Comparison of ENCODE assay signal across 8 mouse cellular contexts in genomic region chr12:13269570-13270390, GRCm38 (mm10). TPM values are rescaled to one million over a fixed set of nuclear protein-coding genes. Genes with fewer than 3 reads are reported as not detected.
DNase-seq lines count a peak whose midpoint lies in the region; ATAC-seq and TF ChIP-seq lines count a peak whose summit lies in the region.

No protein-coding gene starts in this region.

- H3K4me1 ChIP-seq in ES-E14 (ENCODE audit: control insufficient read depth in 2 of 2, insufficient read depth in 2 of 2, low read length in 2 of 2, poor library complexity in 1 of 2), result no peaks in the 10 kb centered on the region
- peaks cover 6% of the 10 kb centered on the region; the same call in 1 of the 2 replicates for H3K4me1 ChIP-seq in forebrain, embryonic 14.5 days (ENCODE audit: control insufficient read depth, insufficient read depth, low read length)
- peaks cover 20% of the 10 kb centered on the region for H3K4me1 ChIP-seq in liver, embryonic 12.5 days

- no peaks in the 10 kb centered on the region for H3K27me3 ChIP-seq in forebrain, embryonic 14.5 days (replicated peaks; ENCODE audit: control insufficient read depth, insufficient read depth, low read length)
- no peaks in the 10 kb centered on the region for H3K27me3 ChIP-seq in liver, embryonic 12.5 days (replicated peaks)

- no peak for DNase-seq in gastrocnemius, adult 2 months
- no peak for DNase-seq in gastrocnemius, adult 8-10 months (ENCODE audit: low spot score in 2 of 2)
- DNase-seq in ES-E14 (ENCODE audit: low read depth, low spot score), result no peak
- DNase-seq in forebrain, embryonic 14.5 days (ENCODE audit: low spot score), result peak; percentile 32
- DNase-seq in urinary bladder, adult 18-20 months (ENCODE audit: low spot score in 2 of 2), result no peak
- no peak for DNase-seq in adrenal gland, postnatal 36 days
- DNase-seq in gastrocnemius, postnatal 4 days (ENCODE audit: low spot score in 2 of 2), result no peak

- WGBS in forebrain, embryonic 14.5 days, result 49% methylated on average over 16 of the region's 16 CpGs
- WGBS in liver, embryonic 12.5 days (ENCODE audit: insufficient replicate concordance), result 38% methylated on average over 16 of the region's 16 CpGs

- H3K27ac ChIP-seq in gastrocnemius, adult 2 months, result peak overlapping the region; percentile 84
- no peak overlapping the region for H3K27ac ChIP-seq in ES-E14 (ENCODE audit: insufficient read depth, low read depth, low read length, poor library complexity, severe bottlenecking)
- H3K27ac ChIP-seq in forebrain, embryonic 14.5 days (ENCODE audit: low read depth, low read length), result no peak overlapping the region
- H3K27ac ChIP-seq in liver, embryonic 12.5 days, result peak overlapping the region; percentile 70; the same call in 1 of the 2 replicates

- intact Hi-C loops in gastrocnemius, adult 2 months (cut with DNase I), result no loop called here

- peak overlapping the region; percentile 73 for H3K4me2 ChIP-seq in forebrain, embryonic 14.5 days (ENCODE audit: low read length)
- H3K4me2 ChIP-seq in liver, embryonic 12.5 days, result peak overlapping the region; percentile 83

- ATAC-seq in forebrain, embryonic 14.5 days, result 0 out of 2 replicates have a peak, but pooled peaks have one; percentile 45
- ATAC-seq in liver, embryonic 12.5 days, result peak; percentile 55

- TF ChIP-seq CTCF in gastrocnemius, adult 2 months (IDR thresholded peaks at IDR 0.05), result no peak

- in situ Hi-C loops in ES-E14 (cut with MboI; ENCODE audit: low sequenced_read_pairs in 2 of 2, unreplicated experiment in 2 of 2), result no loop called here

- peak overlapping the region; percentile 89 for H3K9ac ChIP-seq in ES-E14 (ENCODE audit: insufficient read depth, low read depth, low read length, poor library complexity, severe bottlenecking)
- peak overlapping the region; percentile 67 for H3K9ac ChIP-seq in forebrain, embryonic 14.5 days (ENCODE audit: low read length)
- H3K9ac ChIP-seq in liver, embryonic 12.5 days, result peak overlapping the region; percentile 83

- H3K4me3 ChIP-seq in gastrocnemius, adult 2 months, result peak overlapping the region; percentile 99
- peak overlapping the region; percentile 86 to 89 for H3K4me3 ChIP-seq in ES-E14 (ENCODE audit: insufficient read depth in 1 of 2, low read depth in 1 of 2, low read length in 2 of 2, poor library complexity in 1 of 2, severe bottlenecking in 1 of 2)
- H3K4me3 ChIP-seq in forebrain, embryonic 14.5 days (ENCODE audit: low read depth, low read length), result peak overlapping the region; percentile 60
- H3K4me3 ChIP-seq in liver, embryonic 12.5 days, result peak overlapping the region; percentile 90

- no peaks in the 10 kb centered on the region for H3K36me3 ChIP-seq in ES-E14 (ENCODE audit: control insufficient read depth, insufficient read depth, low read length, poor library complexity, severe bottlenecking)
- H3K36me3 ChIP-seq in forebrain, embryonic 14.5 days (ENCODE audit: control insufficient read depth, insufficient read depth, low read length), result peaks cover 4% of the 10 kb centered on the region
- peaks cover 12% of the 10 kb centered on the region for H3K36me3 ChIP-seq in liver, embryonic 12.5 days

- H3K9me3 ChIP-seq in ES-E14 (ENCODE audit: control insufficient read depth, insufficient read depth, low read depth, low read length), result no peaks in the 10 kb centered on the region
- no peaks in the 10 kb centered on the region for H3K9me3 ChIP-seq in forebrain, embryonic 14.5 days (replicated peaks; ENCODE audit: control insufficient read depth, low read length)
- H3K9me3 ChIP-seq in liver, embryonic 12.5 days (replicated peaks), result no peaks in the 10 kb centered on the region

TF ChIP-seq in ES-E14, 5 proteins besides CTCF, POLR2A, EP300 and RAD21:
- no peak for TF ChIP-seq HCFC1 (IDR thresholded peaks at IDR 0.05; ENCODE audit: borderline replicate concordance, insufficient read depth, low read length)
- TF ChIP-seq CHD2 (IDR thresholded peaks at IDR 0.05; ENCODE audit: low read depth, low read length), result no peak
- no peak for TF ChIP-seq MAFK (IDR thresholded peaks at IDR 0.05; ENCODE audit: insufficient read depth, low read depth, low read length)
- TF ChIP-seq ZC3H11A (IDR thresholded peaks at IDR 0.05; ENCODE audit: borderline replicate concordance, low read depth, low read length), result no peak
- no peak for TF ChIP-seq ZNF384 (IDR thresholded peaks at IDR 0.05; ENCODE audit: low read depth, low read length)

RNA-seq across cellular contexts. Expression of gene Nbas, which starts 0.8 kb away (rescaled TPM):
- total RNA-seq in gastrocnemius, adult 2 months (2021), result 10 to 100 TPM; 20.3 to 25.1 TPM
- total RNA-seq in gastrocnemius, adult 8-10 months (2022), result 10 to 100 TPM; 20.0 to 24.1 (median 22.3) TPM
- total RNA-seq in ES-E14 (2012; rRNA removed), result 32.2 and 47.7 TPM in 2 replicates
- 11.8 and 13.7 TPM in 2 replicates for polyA plus RNA-seq in forebrain, embryonic 14.5 days (2014; fragmentation: Nextera tagmentation; extraction: Ambion mirVana)
- 8.2 and 8.4 TPM in 2 replicates for polyA plus RNA-seq in liver, embryonic 12.5 days (2016; fragmentation: Nextera tagmentation; extraction: Ambion mirVana)
- 10 to 100 TPM; 27.0 to 30.6 TPM for total RNA-seq in adrenal gland, postnatal 36 days (2021)
- total RNA-seq in gastrocnemius, postnatal 4 days (2021), result 10 to 100 TPM; 21.7 to 22.9 TPM

RNA-seq across cellular contexts. Expression of gene Ddx1, which starts 20.8 kb away (rescaled TPM):
- 100 to 1,000 TPM; 127 to 130 TPM for total RNA-seq in gastrocnemius, adult 2 months (2021)
- total RNA-seq in gastrocnemius, adult 8-10 months (2022), result 100 to 1,000 TPM; 113 to 140 (median 124) TPM
- 49.7 and 73.3 TPM in 2 replicates for total RNA-seq in ES-E14 (2012; rRNA removed)
- 176 and 181 TPM in 2 replicates for polyA plus RNA-seq in forebrain, embryonic 14.5 days (2014; fragmentation: Nextera tagmentation; extraction: Ambion mirVana)
- 104 and 108 TPM in 2 replicates for polyA plus RNA-seq in liver, embryonic 12.5 days (2016; fragmentation: Nextera tagmentation; extraction: Ambion mirVana)
- 10 to 100 TPM; 92.0 to 95.5 TPM for total RNA-seq in adrenal gland, postnatal 36 days (2021)
- total RNA-seq in gastrocnemius, postnatal 4 days (2021), result 100 to 1,000 TPM; 106 to 109 TPM

Comparison
In these comparisons a context has a peak if more than half of its experiments do, and no peak if none do; other contexts are left out.
1. H3K27ac ChIP-seq: peak in gastrocnemius, adult 2 months (single experiment) and liver, embryonic 12.5 days (single experiment); none in ES-E14 (single experiment) and forebrain, embryonic 14.5 days (single experiment).
2. Peak in every context shown above with its lines, with median percentiles within 50 percentile points of each other: H3K4me3 ChIP-seq and H3K9ac ChIP-seq.